Mouse (Mus musculus) lung, postnatal 0 days (tissue): ENCODE data around the gene Prlhr.

Source experiments
- CTCF ChIP-seq: IDR thresholded peaks from 2 replicates; pipeline ENCODE4 v1.5.1; 2016; ENCODE audit warnings: antibody characterized with exemption, mild to moderate bottlenecking
- EP300 ChIP-seq: IDR thresholded peaks from 2 replicates; pipeline ENCODE4 v1.6.1; 2016; ENCODE audit warnings: antibody characterized with exemption, mild to moderate bottlenecking, control low read depth

DNA sequence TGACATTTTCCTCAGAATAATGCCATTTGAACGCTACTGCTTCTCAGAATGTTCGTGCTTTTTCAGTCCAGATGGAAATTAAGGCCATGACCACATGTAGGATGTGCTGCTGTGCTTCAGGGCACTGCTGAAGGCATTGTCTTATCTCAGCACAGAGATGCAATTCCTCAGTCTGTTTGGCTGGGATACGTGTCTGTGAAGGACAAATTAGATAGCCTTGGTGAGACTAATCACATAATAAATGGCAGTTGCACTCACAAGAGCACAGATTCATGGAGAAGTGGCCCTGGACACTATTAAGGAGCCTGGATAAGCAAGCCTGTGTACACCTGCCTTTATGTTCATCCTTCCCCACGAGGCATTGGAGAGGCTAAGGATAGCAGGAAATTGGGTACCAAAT is 29.1 kb upstream of the Prlhr start:
- TF ChIP-seq CTCF (no peak), EP300 (no peak)
